Mouse (Mus musculus): ENCODE measurements at regions not wholly inside any gene's neighbourhood (a gene's known extent, or its start where the extent isn't known, plus 50 kb on each side); places are given as distances from the start of the nearest gene placed in this dataset.

DNA sequence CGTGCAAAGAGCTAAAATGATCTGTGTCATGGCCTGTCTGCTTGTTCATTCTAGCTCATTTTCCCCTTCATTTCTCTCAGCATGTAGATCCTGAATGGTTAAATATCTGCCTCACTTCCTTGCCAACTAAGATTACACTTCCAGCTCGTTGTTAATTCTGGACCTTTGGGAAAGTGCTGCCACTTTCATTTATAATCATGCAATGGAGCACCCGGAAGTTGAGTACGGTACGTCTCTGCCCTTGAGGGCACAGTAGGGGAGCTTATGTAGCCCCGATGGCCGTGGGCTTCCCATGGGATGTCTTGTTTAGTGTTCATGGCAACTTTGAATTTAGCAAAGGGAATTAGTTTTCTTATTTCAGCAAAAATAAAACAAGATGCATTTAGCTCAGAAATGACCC, 334.4 kb downstream of the Kcnrg start:
- Histone ChIP-seq H3K4me1 (ENCODE audit: insufficient read depth, low read length) (no peaks in the 10 kb centered on the region), H3K9ac (replicated peaks; ENCODE audit: low read length, poor library complexity, severe bottlenecking) (no peak overlapping the region), H3K4me3 (ENCODE audit: low read depth, low read length) (no peak overlapping the region), H3K4me2 (ENCODE audit: low read depth, low read length, poor library complexity, severe bottlenecking) (no peak overlapping the region), H3K27ac (ENCODE audit: low read depth, low read length) (no peak overlapping the region), H3K27me3 (ENCODE audit: insufficient read depth, low read length) (no peaks in the 10 kb centered on the region), H3K9me3 (ENCODE audit: low read length) (no peaks in the 10 kb centered on the region), H3K36me3 (ENCODE audit: insufficient read depth, low read length) (no peaks in the 10 kb centered on the region)
- no peak for TF ChIP-seq CTCF (IDR thresholded peaks at IDR 0.05)
- no peak for ATAC-seq (ENCODE audit: low FRiP score)
- no peak for DNase-seq (ENCODE audit: low spot score)
- 64% methylated on average over 7 of the region's 7 CpGs for WGBS

DNA sequence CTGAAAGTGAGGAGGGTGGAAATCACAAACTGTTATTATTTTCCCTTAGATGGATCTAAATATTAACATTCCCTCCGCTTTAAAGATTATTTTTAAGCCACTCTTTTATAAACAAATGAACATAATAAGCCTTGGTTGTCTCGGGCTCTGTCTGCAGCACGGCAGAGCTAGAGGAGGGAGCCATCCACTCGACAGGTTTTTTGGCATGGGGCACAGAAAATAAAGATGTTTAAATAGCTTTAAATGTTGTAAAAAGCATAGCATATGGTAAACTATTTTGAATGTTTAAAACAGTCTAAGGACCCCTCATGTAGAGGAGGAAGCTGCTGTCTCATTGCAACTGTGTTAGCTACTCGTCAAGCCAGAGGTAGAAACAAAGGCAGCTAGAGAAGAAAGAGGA, 338.4 kb downstream of the Kcnrg start:
- Histone ChIP-seq H3K9ac (replicated peaks; ENCODE audit: low read length, poor library complexity, severe bottlenecking) (no peak overlapping the region), H3K36me3 (ENCODE audit: insufficient read depth, low read length) (no peaks in the 10 kb centered on the region), H3K27ac (ENCODE audit: low read depth, low read length) (no peak overlapping the region), H3K4me1 (ENCODE audit: insufficient read depth, low read length) (peaks cover 3% of the 10 kb centered on the region), H3K4me3 (ENCODE audit: low read depth, low read length) (no peak overlapping the region), H3K4me2 (ENCODE audit: low read depth, low read length, poor library complexity, severe bottlenecking) (no peak overlapping the region), H3K9me3 (ENCODE audit: low read length) (no peaks in the 10 kb centered on the region), H3K27me3 (ENCODE audit: insufficient read depth, low read length) (no peaks in the 10 kb centered on the region)
- ATAC-seq (ENCODE audit: low FRiP score) (no peak), DNase-seq (ENCODE audit: low spot score) (no peak)
- no peak for TF ChIP-seq CTCF (IDR thresholded peaks at IDR 0.05)
- 30% methylated on average over 5 of the region's 5 CpGs for WGBS

DNA sequence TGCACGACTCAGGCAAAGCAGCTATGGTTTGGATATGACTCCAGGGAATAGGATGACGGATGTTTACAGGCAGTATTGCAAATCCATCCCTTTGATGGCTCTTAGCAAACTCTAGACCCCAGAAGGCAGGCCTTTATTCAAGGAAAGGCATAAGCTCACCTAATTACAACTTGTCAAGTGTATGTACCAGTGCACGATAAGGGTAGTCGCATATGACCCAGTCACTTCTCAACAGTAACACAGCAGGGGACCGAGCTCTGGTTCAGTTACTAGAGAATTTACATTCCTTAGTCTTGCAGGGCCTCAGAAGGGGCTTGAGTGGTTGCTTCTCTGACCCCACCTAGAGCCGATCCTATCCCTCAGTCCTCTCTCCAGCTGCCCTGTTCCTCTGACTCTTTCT, 342.2 kb downstream of the Kcnrg start:
- Histone ChIP-seq H3K36me3 (ENCODE audit: insufficient read depth, low read length) (no peaks in the 10 kb centered on the region), H3K27me3 (ENCODE audit: insufficient read depth, low read length) (no peaks in the 10 kb centered on the region), H3K9ac (replicated peaks; ENCODE audit: low read length, poor library complexity, severe bottlenecking) (no peak overlapping the region), H3K4me1 (ENCODE audit: insufficient read depth, low read length) (peaks cover 3% of the 10 kb centered on the region), H3K9me3 (ENCODE audit: low read length) (no peaks in the 10 kb centered on the region), H3K4me2 (ENCODE audit: low read depth, low read length, poor library complexity, severe bottlenecking) (no peak overlapping the region), H3K27ac (ENCODE audit: low read depth, low read length) (no peak overlapping the region), H3K4me3 (ENCODE audit: low read depth, low read length) (no peak overlapping the region)
- DNase-seq (ENCODE audit: low spot score) (no peak), ATAC-seq (ENCODE audit: low FRiP score) (no peak)
- no peak for TF ChIP-seq CTCF (IDR thresholded peaks at IDR 0.05)
- WGBS = 41% methylated on average over 6 of the region's 6 CpGs

DNA sequence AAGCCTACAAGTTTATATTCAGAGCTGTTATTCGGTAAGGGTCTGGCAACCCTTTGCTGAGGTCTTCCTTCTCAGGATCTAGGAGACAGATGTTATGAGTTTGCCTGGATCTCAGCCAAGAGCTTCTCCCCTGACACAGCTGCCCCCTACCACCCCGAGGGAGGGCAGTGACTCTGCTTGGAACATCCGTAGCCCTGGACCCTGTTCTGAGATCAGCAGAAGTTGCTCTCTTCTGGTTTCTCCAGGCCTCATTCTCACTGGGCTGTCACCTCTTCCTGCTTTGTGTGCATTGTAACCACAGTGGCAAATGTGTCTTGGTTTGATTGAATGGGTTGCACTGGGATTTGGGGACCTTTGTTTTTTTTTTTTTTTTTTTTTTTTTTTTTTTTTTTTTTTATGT, 342.4 kb upstream of the Rnaseh2b start:
- no peaks in the 10 kb centered on the region for H3K27me3 ChIP-seq (ENCODE audit: insufficient read depth, low read length)
- ATAC-seq (ENCODE audit: low FRiP score) (no peak), DNase-seq (ENCODE audit: low spot score) (no peak)
- WGBS = 58% methylated on average over 3 of the region's 3 CpGs
- no peak for TF ChIP-seq CTCF (IDR thresholded peaks at IDR 0.05)
- no peak overlapping the region for H3K27ac ChIP-seq (ENCODE audit: low read depth, low read length)
- no peak overlapping the region for H3K4me3 ChIP-seq (ENCODE audit: low read depth, low read length)
- H3K36me3 ChIP-seq (ENCODE audit: insufficient read depth, low read length) = no peaks in the 10 kb centered on the region
- no peak overlapping the region for H3K9ac ChIP-seq (replicated peaks; ENCODE audit: low read length, poor library complexity, severe bottlenecking)
- H3K4me1 ChIP-seq (ENCODE audit: insufficient read depth, low read length) = peaks cover 3% of the 10 kb centered on the region
- H3K4me2 ChIP-seq (ENCODE audit: low read depth, low read length, poor library complexity, severe bottlenecking) = no peak overlapping the region
- no peaks in the 10 kb centered on the region for H3K9me3 ChIP-seq (ENCODE audit: low read length)

DNA sequence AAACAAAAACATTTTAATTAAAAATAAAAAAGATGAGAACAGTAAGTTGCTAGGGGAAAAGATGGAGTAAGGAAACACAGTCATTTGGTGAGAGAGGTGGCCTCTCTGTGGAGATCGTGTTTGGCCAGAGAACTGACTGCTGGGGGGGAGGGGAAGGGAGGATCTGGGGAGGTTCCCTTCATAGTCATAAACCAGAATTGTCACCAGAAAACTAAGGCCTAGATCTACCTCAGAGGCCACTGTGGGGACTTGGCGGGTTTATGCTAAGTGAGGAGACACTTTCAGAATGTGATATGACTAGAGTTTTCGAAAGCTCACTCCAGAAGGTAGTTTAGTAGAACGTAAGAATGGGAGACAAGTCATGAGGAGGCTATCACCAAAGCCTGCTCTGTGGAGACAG, 339.4 kb upstream of the Rnaseh2b start:
- H3K27ac ChIP-seq (ENCODE audit: low read depth, low read length) = no peak overlapping the region
- no peaks in the 10 kb centered on the region for H3K27me3 ChIP-seq (ENCODE audit: insufficient read depth, low read length)
- H3K4me3 ChIP-seq (ENCODE audit: low read depth, low read length) = no peak overlapping the region
- H3K9ac ChIP-seq (replicated peaks; ENCODE audit: low read length, poor library complexity, severe bottlenecking) = no peak overlapping the region
- H3K36me3 ChIP-seq (ENCODE audit: insufficient read depth, low read length) = no peaks in the 10 kb centered on the region
- no peak overlapping the region for H3K4me2 ChIP-seq (ENCODE audit: low read depth, low read length, poor library complexity, severe bottlenecking)
- no peak for DNase-seq (ENCODE audit: low spot score)
- WGBS = 91% methylated on average over 4 of the region's 4 CpGs
- no peak for ATAC-seq (ENCODE audit: low FRiP score)
- H3K9me3 ChIP-seq (ENCODE audit: low read length) = no peaks in the 10 kb centered on the region
- no peak for TF ChIP-seq CTCF (IDR thresholded peaks at IDR 0.05)
- peaks cover 3% of the 10 kb centered on the region for H3K4me1 ChIP-seq (ENCODE audit: insufficient read depth, low read length)

DNA sequence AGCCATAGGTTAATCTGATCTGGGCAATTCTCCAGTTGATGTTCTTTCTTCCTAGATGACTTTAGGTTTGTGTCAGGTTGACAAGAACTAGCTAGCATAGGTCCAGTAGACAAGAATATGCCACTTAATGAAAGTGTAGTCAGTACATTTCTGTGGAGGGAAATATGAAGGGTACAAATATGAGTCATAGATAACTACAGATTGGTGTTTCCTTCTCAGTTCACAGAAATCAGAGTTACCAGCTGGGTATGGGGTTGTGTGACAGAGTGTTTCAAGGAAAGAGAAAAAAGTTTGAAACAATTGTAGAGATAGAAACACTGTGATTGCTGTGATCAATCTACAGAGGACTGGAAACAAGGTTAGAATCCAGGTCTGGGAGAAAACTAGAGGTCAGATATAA, 337.0 kb upstream of the Rnaseh2b start:
- H3K4me2 ChIP-seq (ENCODE audit: low read depth, low read length, poor library complexity, severe bottlenecking) = no peak overlapping the region
- no peak overlapping the region for H3K9ac ChIP-seq (replicated peaks; ENCODE audit: low read length, poor library complexity, severe bottlenecking)
- ATAC-seq (ENCODE audit: low FRiP score) (no peak), DNase-seq (ENCODE audit: low spot score) (no peak)
- no peaks in the 10 kb centered on the region for H3K36me3 ChIP-seq (ENCODE audit: insufficient read depth, low read length)
- no peaks in the 10 kb centered on the region for H3K9me3 ChIP-seq (ENCODE audit: low read length)
- H3K4me1 ChIP-seq (ENCODE audit: insufficient read depth, low read length) = no peaks in the 10 kb centered on the region
- TF ChIP-seq CTCF (IDR thresholded peaks at IDR 0.05) = no peak
- H3K27ac ChIP-seq (ENCODE audit: low read depth, low read length) = no peak overlapping the region
- no peak overlapping the region for H3K4me3 ChIP-seq (ENCODE audit: low read depth, low read length)
- H3K27me3 ChIP-seq (ENCODE audit: insufficient read depth, low read length) = no peaks in the 10 kb centered on the region
